Mouse (Mus musculus) cerebellum, adult 18-20 months (tissue): Measurements from ENCODE around the gene Sec14l4.
"Not testable (repeated sequence)": the region's sequence is repeated elsewhere in the genome, so short reads cannot be mapped to it uniquely, and the experiment has no call there.

Experiments used
- DNase-seq, 2 experiments: peaks; one replicate each; pipeline ENCODE4 v3.0.0; 2021

Gene Sec14l4

GRCm38 (mm10) chr11:4031126-4031941 lies at the start of gene Sec14l4:
Sec14l4 (plus strand) TSS chr11:4031462.
- no peak for DNase-seq

DNA sequence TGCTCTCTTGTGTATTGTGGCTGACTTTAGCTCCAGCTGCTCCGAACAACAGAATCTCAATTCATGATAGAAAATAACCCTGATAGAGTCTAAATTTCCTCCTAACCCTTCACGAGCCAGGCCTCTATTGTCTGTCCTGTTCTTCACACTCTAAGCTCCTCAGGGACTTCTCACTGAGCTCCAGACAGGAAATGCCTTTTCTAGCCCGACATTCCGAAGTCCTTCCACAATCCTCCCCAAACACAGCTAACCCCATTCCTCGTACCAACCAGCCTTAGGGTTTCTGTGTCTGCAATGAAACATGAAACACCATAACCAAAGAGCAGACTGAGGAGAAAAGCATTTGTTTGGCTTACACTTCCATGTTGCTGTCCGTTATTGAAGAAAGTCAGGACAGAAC lies 49.7 kb upstream of the Sec14l4 start:
- DNase-seq, result no peak

GRCm38 (mm10) chr11:3982275-3983209 lies 48.7 kb upstream of the Sec14l4 start:
- no peak for DNase-seq

GRCm38 (mm10) chr11:3983291-3983862 lies 47.9 kb upstream of the Sec14l4 start, which contains the start of gene Gal3st1:
Gal3st1 (plus strand) TSS chr11:3983636.
- DNase-seq, result peak; percentile 13 to 17

- DNase-seq, result no peak
Observed at GRCm38 (mm10) chr11:3983863-3984745, 47.2 kb upstream of the Sec14l4 start.

DNA sequence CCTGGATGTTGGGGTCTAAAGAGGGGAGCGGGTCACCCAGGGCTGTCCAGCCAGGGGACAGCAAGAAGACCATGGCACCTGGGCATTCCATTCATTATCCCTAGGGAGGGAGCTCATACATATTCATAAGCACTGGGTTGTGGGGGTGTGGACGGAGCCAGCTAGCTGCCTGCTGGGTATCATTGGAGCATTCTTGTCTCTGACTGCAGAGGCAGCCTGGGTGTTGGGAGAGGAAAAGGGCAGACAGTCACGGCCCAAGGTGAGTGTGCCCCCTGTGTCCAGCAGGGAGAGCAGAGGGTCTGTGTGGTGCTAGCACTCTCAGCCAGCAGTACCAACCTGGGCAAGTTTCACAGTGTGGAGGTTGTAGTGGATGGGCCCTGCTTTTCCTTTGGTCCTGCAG lies 41.5 kb upstream of the Sec14l4 start:
- DNase-seq, result no peak

GRCm38 (mm10) chr11:3993132-3993531 lies 38.1 kb upstream of the Sec14l4 start:
- no peak for DNase-seq

GRCm38 (mm10) chr11:3993914-3994313 lies 37.3 kb upstream of the Sec14l4 start:
- no peak for DNase-seq

- DNase-seq, result no peak
Observed at GRCm38 (mm10) chr11:3995511-3995910, 35.8 kb upstream of the Sec14l4 start.

GRCm38 (mm10) chr11:3996840-3997239 lies 34.4 kb upstream of the Sec14l4 start:
- no peak for DNase-seq

- no peak for DNase-seq
Observed at GRCm38 (mm10) chr11:3997978-3998720, 33.1 kb upstream of the Sec14l4 start.

DNA sequence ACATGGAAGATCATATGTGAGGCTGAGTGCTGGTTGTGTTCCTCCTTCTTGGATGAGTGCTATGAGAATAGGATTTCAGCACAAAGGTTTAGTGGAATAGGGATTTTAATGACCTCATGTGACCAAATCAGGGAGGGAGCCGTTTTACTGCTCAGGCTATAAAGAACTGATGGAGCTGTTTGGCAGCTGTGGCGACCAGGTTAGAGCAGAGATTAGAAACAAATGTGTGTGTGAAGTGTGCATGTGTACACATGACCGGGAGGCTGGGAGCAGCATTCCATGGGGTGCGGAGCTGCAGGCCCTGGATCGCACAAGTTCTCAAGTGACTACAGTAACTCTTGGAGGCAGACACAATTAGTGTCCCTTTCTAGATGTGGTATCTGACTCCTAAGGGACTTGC lies 31.7 kb upstream of the Sec14l4 start:
- DNase-seq, result no peak

DNA sequence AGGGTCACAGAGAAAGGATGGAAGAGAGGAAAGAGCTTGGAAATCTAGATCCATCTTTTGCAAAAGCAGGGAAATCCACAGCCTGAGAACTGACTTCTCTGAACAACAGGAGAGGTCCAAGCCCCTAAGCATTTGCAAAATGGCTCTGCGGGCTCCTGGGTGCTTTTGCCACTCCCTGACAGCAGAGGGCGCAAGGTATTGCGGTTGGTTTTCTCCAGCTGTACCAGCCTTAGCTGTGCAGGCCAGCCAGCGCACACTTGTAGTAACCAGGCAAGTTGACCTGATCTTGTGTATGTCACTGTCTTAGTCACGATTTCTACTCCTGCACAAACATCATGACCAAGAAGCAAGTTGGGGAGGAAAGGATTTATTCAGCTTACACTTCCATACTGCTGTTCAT lies 29.7 kb upstream of the Sec14l4 start:
- DNase-seq, result peak; percentile 46 to 51

- DNase-seq, result no peak
Observed at GRCm38 (mm10) chr11:4005220-4005805, 25.9 kb upstream of the Sec14l4 start.

GRCm38 (mm10) chr11:4006462-4006861 lies 24.8 kb upstream of the Sec14l4 start:
- DNase-seq, result no peak

DNA sequence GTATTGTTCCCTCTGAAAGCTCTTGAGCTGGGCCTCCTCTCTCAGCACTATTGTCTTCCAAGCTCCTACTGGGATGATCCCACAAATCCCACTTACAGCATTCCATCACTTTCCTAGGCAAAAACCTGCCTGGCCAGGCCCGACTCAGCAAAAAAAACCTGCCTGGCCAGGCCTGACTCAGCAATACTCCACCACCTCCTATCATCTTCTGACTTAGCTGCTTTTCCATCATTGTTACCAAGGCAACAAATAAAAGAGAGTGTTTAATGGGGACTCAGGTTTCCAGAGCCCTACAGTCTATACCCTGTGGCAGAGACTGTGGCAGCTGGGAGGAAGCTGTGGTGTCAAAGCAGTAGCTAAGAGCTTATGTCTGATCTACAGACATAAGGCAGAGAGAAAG lies 18.6 kb upstream of the Sec14l4 start:
- no peak for DNase-seq

DNA sequence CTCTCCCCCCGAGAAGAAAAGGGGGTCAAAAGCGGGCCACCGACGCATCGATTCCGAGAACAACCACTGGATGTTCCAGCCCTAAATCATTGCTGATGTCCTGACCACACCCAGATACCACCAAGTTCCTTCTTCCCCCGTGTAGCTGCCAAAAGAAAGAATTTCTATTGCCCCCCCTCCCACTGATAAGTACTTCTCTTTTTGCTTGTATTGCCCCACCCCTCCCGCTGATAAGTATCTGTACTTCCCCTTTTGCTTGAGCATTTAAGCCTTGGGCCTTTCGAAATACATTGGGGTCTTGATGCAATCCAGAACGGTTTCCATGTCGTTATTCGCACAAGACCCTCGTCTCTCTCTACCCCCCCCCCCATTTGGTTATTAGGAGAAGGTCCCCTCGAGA lies 15.5 kb upstream of the Sec14l4 start:
- not testable (repeated sequence) for DNase-seq

GRCm38 (mm10) chr11:4022111-4022510 lies 9.2 kb upstream of the Sec14l4 start:
- not testable (repeated sequence) for DNase-seq

GRCm38 (mm10) chr11:4023321-4023720 lies 7.9 kb upstream of the Sec14l4 start:
- DNase-seq, result no peak

DNA sequence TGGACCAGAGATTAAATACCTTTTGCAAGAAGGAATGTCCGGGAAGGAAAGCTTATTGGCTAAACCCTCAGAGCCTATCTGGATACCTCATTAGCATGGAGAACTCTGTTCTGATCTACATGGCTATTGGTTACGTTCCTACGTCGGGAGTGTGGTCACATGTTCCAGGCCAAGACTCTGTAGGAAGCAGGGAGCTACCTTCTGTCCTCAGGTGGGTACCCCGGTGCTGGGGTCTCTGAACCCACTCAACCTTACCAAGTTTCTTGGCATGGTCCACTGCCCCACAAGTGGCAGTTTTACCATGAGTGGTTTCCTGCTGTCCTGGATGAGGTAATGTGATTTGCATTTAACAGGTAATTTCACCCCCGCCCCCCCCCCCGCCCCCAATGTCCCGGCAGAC lies 4.2 kb upstream of the Sec14l4 start:
- no peak for DNase-seq
